Mouse (Mus musculus): ENCODE data around the gene Gm9857.

DNA sequence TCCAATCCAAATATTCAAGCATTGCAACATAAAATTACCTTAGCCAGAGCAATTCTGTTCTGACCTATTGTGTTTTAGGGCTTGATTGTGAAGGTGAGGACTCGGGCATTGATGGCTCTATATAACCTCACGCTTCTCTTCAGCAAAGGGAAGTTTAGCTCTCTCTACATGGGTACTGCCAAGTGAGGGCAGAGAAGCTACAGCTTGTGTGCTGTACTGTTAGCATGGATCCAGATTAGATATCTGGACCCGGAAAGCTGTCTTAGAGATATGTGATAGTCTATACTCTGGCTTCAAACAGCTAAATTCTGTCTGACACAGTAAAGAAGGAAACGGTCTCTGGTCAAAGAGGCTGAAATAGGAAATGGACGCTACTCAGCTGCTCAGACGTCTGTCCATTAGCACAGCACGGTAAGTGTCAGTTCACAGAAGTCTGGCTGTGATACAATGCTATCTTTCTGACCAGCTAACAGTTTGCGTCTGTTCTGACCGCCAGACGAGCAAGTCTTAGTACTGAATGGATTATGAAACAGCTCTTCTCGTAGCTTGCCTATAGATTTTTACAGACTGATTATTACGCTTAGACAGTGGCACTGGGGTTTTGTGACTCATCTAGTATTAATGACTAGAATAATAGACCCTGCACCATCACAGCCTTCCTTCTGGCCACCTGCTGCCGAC, 33.9 kb upstream of the Gm9857 start:
- TF ChIP-seq CTCF (IDR thresholded peaks at IDR 0.05), result no peak
- TF ChIP-seq EP300 (IDR thresholded peaks at IDR 0.05), result no peak

Measured in lung, postnatal 0 days (tissue).